Mouse (Mus musculus) limb, embryonic 10.5 days (tissue): Measurements from ENCODE around the gene Dnmt3b. TPM values are rescaled to one million over a fixed set of nuclear protein-coding genes. Genes with fewer than 3 reads are reported as not detected.

Source experiments
- polyA plus RNA-seq: library from polyadenylated mRNA; unstranded; fragments of >200 nt; fragmentation: Nextera tagmentation; extraction: Ambion mirVana; gene quantifications from 2 replicates; pipeline ENCODE4 v1.2.1, GENCODE M21; 2016

The Dnmt3b gene
- polyA plus RNA-seq, 1 experiment from 2014 or later, result 26.2 TPM

Other genes starting within 250 kb of the Dnmt3b start
- not detected in 2 replicates for gene 4930404H24Rik, start 156.7 kb upstream of the Dnmt3b start, polyA plus RNA-seq
- gene Nol4l, start 119.5 kb upstream of the Dnmt3b start, polyA plus RNA-seq, result 15.8 and 17.2 TPM in 2 replicates
- 73.9 and 74.4 TPM in 2 replicates for gene Commd7, start 16.7 kb upstream of the Dnmt3b start, polyA plus RNA-seq
- not detected in 2 replicates for gene Dnmt3c, start 47.2 kb downstream of the Dnmt3b start, polyA plus RNA-seq
- gene Mapre1, start 91.8 kb downstream of the Dnmt3b start, polyA plus RNA-seq, result 256 and 264 TPM in 2 replicates
- 0.06 TPM in 1 of 2 replicates, not detected in the other for gene Efcab8, start 130.5 kb downstream of the Dnmt3b start, polyA plus RNA-seq
- gene Sun5, start 221.6 kb downstream of the Dnmt3b start, polyA plus RNA-seq, result not detected in 2 replicates
- not detected in 2 replicates for gene Bpifb2, start 225.6 kb downstream of the Dnmt3b start, polyA plus RNA-seq